Mouse (Mus musculus): ENCODE measurements around the gene Chst12.

Gene Chst12

GRCm38 (mm10) chr5:140570223-140570870, 65.0 kb downstream of the Chst12 start:
- DNase-seq (ENCODE audit: low spot score in 2 of 2), result no peak

GRCm38 (mm10) chr5:140571201-140571600, 65.9 kb downstream of the Chst12 start:
- DNase-seq (ENCODE audit: low spot score in 2 of 2), result no peak

GRCm38 (mm10) chr5:140571673-140572072, 66.3 kb downstream of the Chst12 start:
- DNase-seq (ENCODE audit: low spot score in 2 of 2), result no peak

- no peak for DNase-seq (ENCODE audit: low spot score in 2 of 2)
These were observed 67.3 kb downstream of the Chst12 start for GRCm38 (mm10) chr5:140572611-140573010.

Measured in frontal cortex, postnatal 14 days (tissue).